Mouse (Mus musculus) inflammation-experienced regulatory T-cells, adult 16 weeks (primary cell): ENCODE data around the gene Vmn2r87. TPM values are rescaled to one million over a fixed set of nuclear protein-coding genes. Genes with fewer than 3 reads are reported as not detected.

Source experiments
- polyA plus RNA-seq: library from polyadenylated mRNA; unstranded; fragments of 100-300 nt; shearing (Covaris generic); gene quantifications from one replicate; pipeline ENCODE4 v1.2.1, GENCODE M21; 2017

Gene Vmn2r87
- not detected for polyA plus RNA-seq

GRCm38 (mm10) chr10:130497296-130497695 lies at the start of gene Vmn2r87:
Gene Vmn2r87 (minus strand): TSS chr10:130497396.

DNA sequence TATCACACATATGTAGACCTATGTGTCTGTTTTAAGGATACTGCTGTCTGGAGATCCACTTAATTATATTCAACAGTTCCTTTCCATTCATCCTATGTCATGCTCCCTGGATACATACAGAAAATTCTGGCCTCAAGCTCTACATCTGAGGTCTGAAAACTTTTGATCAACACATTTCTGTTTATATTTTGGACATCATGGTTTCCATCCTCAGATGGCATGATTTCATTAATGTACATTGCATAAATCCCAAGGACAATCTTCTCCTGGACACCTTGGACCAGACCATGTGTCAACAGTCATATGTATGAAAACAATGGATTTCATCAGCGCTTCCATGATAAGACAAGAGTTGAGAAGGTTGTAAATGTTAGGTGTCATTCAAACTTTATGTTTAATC lies 41.2 kb downstream of the Vmn2r87 start, which contains the start of gene Vmn2r86:
TSS of gene Vmn2r86 (minus strand) at position 101 of the 400 bp plus-strand sequence.

DNA sequence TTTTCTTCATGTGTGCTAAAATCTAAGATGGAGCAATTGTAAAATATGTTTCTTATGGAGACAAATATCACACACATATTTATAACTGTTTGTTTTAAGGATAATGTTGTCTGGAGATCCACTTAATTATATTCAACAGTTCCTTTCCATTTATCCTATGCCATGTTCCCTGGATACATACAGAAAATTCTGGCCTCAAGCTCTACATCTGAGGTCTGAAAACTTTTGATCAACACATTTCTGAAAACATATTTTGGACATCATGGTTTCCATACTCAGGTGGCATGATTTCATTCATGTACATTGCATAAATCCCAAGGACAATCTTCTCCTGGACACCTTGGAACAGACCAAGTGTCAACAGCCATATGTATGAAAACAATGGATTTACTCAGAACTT lies 67.6 kb downstream of the Vmn2r87 start, which contains the start of gene Vmn2r85:
TSS of gene Vmn2r85 (minus strand) at position 101 of the 400 bp plus-strand sequence.

Other genes with a start within 250 kb of the Vmn2r87 start
- gene Neurod4, start 217.2 kb downstream of the Vmn2r87 start, polyA plus RNA-seq, result 0.09 TPM
- gene Tespa1, start 174.5 kb downstream of the Vmn2r87 start, polyA plus RNA-seq, result 254 TPM
- 2.0 TPM for gene Vmn2r84, start 103.1 kb downstream of the Vmn2r87 start, polyA plus RNA-seq
- gene Vmn2r85, start 67.7 kb downstream of the Vmn2r87 start, polyA plus RNA-seq, result not detected
- gene Vmn2r86, start 41.3 kb downstream of the Vmn2r87 start, polyA plus RNA-seq, result not detected